Mouse (Mus musculus) lung, adult 2 months (tissue): ENCODE measurements at regions not wholly inside any gene's neighbourhood (a gene's known extent, or its start where the extent isn't known, plus 50 kb on each side); places are given as distances from the start of the nearest gene placed in this dataset.

Source experiments
- DNase-seq: peaks from one replicate; pipeline ENCODE4 v3.0.0; 2022
- H3K4me1 ChIP-seq: fragments of 200-500 bp; 2 replicates; pipeline ENCODE4 v1.6.1; 2011; ENCODE audit warnings: low read length; ENCODE audit not compliant: control insufficient read depth, insufficient read depth
- H3K4me3 ChIP-seq: fragments of 200-500 bp; replicated peaks from 2 replicates; pipeline ENCODE3; 2011; ENCODE audit warnings: low read depth, mild to moderate bottlenecking, control low read depth, low read length; ENCODE audit errors: extremely low read depth
- CTCF ChIP-seq: fragments of 200-500 bp; IDR thresholded peaks from 2 replicates; pipeline ENCODE4 v1.5.1; 2011; ENCODE audit warnings: mild to moderate bottlenecking, low read length, control low read depth; ENCODE audit not compliant: insufficient read depth
- POLR2A ChIP-seq: fragments of 200-500 bp; IDR thresholded peaks from 2 replicates; pipeline ENCODE4 v1.6.1; 2011; ENCODE audit warnings: low read depth, mild to moderate bottlenecking, control low read depth, low read length, borderline replicate concordance; ENCODE audit errors: extremely low read depth
- WGBS: fragments of 180-500 bp; shearing (Covaris S2); methylation state at CpG from one replicate; pipeline ENCODE4 v1.1.7; 2018; 5-methylcytosine and 5-hydroxymethylcytosine counted together

- Histone ChIP-seq H3K4me3 (no peak overlapping the region), H3K4me1 (no peaks in the 10 kb centered on the region)
- no peak for DNase-seq
- no peak for TF ChIP-seq CTCF
- no peak for TF ChIP-seq POLR2A
- WGBS, result 80% methylated on average over 12 of the region's 12 CpGs
These were observed 57.5 kb upstream of the Sgk1 start for GRCm38 (mm10) chr10:21824418-21825025.

- Histone ChIP-seq H3K4me3 (no peak overlapping the region), H3K4me1 (no peaks in the 10 kb centered on the region)
- DNase-seq, result no peak
- TF ChIP-seq CTCF (no peak), POLR2A (no peak)
- 57% methylated on average over 5 of the region's 5 CpGs for WGBS
These were observed 55.0 kb upstream of the Sgk1 start for GRCm38 (mm10) chr10:21826793-21827504.

- no peak for DNase-seq
- 58% methylated on average over 3 of the region's 3 CpGs for WGBS
These were observed 54.5 kb upstream of the Sgk1 start for GRCm38 (mm10) chr10:21827505-21827844.

GRCm38 (mm10) chr10:21828432-21829061, 53.4 kb upstream of the Sgk1 start:
- TF ChIP-seq POLR2A (no peak), CTCF (no peak)
- DNase-seq, result no peak
- Histone ChIP-seq H3K4me1 (no peaks in the 10 kb centered on the region), H3K4me3 (no peak overlapping the region)
- 87% methylated on average over 9 of the region's 9 CpGs for WGBS

More at GRCm38 (mm10) chr10:21827505-21827844, 54.5 kb upstream of the Sgk1 start:
- Histone ChIP-seq H3K4me3 (no peak overlapping the region), H3K4me1 (no peaks in the 10 kb centered on the region)
- TF ChIP-seq CTCF, result no peak
- TF ChIP-seq POLR2A, result no peak

- no peak for DNase-seq
- Histone ChIP-seq H3K4me1 (no peaks in the 10 kb centered on the region), H3K4me3 (no peak overlapping the region)
- no peak for TF ChIP-seq POLR2A
- TF ChIP-seq CTCF, result no peak
- WGBS, result 74% methylated on average over 11 of the region's 11 CpGs
These were observed 52.8 kb upstream of the Sgk1 start for GRCm38 (mm10) chr10:21829062-21829731.

- 84% methylated on average over 6 of the region's 6 CpGs for WGBS
These were observed 50.8 kb upstream of the Sgk1 start for GRCm38 (mm10) chr10:21831002-21831696.

More at GRCm38 (mm10) chr10:21831002-21831696, 50.8 kb upstream of the Sgk1 start:
- Histone ChIP-seq H3K4me3 (no peak overlapping the region), H3K4me1 (no peaks in the 10 kb centered on the region)
- DNase-seq, result no peak
- no peak for TF ChIP-seq CTCF
- no peak for TF ChIP-seq POLR2A
